Mouse (Mus musculus) liver, embryonic 14.5 days (tissue): ENCODE measurements around the gene Lrrc61. TPM values are rescaled to one million over a fixed set of nuclear protein-coding genes. Genes with fewer than 3 reads are reported as not detected.

Experiments
- ATAC-seq: fragments of 200-750 bp; cut with Nextera tagmentation; 2 replicates; pipeline ENCODE4 v1.8.0; 2017; ENCODE audit warnings: moderate number of reproducible peaks, mild to moderate bottlenecking, moderate library complexity; ENCODE audit not compliant: insufficient read depth
- DNase-seq, 3 experiments: peaks; one replicate each; pipeline ENCODE4 v3.0.0-alpha.2; 2012 to 2013; ENCODE audit warnings: low read depth in 3 of 3, low spot score in 3 of 3
- H3K27ac ChIP-seq: fragments of 300-500 bp; sonication (generic); 2 replicates; pipeline ENCODE4 v1.5.1; 2014; ENCODE audit warnings: moderate library complexity, mild to moderate bottlenecking, control low read depth, inconsistent platforms
- H3K27me3 ChIP-seq: fragments of 300-500 bp; sonication (generic); 2 replicates; pipeline ENCODE4 v1.6.1; 2014; ENCODE audit warnings: mild to moderate bottlenecking, low read length, moderate library complexity; ENCODE audit not compliant: control insufficient read depth, insufficient read depth
- H3K36me3 ChIP-seq: fragments of 300-500 bp; sonication (generic); replicated peaks from 2 replicates; pipeline ENCODE4 v1.6.1; 2014; ENCODE audit warnings: low read depth; ENCODE audit not compliant: control insufficient read depth, insufficient read depth
- H3K4me1 ChIP-seq, 2 experiments: fragments of 200-500 bp in 1 of 2; fragments of 300-500 bp in 1 of 2; sonication (generic) in 1 of 2; replicated peaks; 2 replicates each; pipeline ENCODE4 v1.6.1; 2012 to 2014; ENCODE audit warnings: antibody characterized with exemption in 1 of 2, inconsistent platforms in 1 of 2, low read length in 1 of 2; ENCODE audit not compliant: control insufficient read depth in 2 of 2, insufficient read depth in 2 of 2
- H3K4me2 ChIP-seq: fragments of 300-500 bp; sonication (generic); 2 replicates; pipeline ENCODE4 v1.6.1; 2014; ENCODE audit warnings: low read depth, mild to moderate bottlenecking, control low read depth, moderate library complexity
- H3K4me3 ChIP-seq, 2 experiments: fragments of 200-500 bp in 1 of 2; fragments of 300-500 bp in 1 of 2; sonication (generic) in 1 of 2; 2 replicates each; pipeline ENCODE4 v1.5.1; 2012 to 2014; ENCODE audit warnings: low read depth in 2 of 2, low read length in 2 of 2, mild to moderate bottlenecking in 2 of 2, control low read depth in 1 of 2, inconsistent platforms in 1 of 2, moderate library complexity in 1 of 2; ENCODE audit not compliant: insufficient read depth in 1 of 2
- H3K9ac ChIP-seq: fragments of 300-500 bp; sonication (generic); replicated peaks from 2 replicates; pipeline ENCODE4 v1.6.1; 2014; ENCODE audit warnings: mild to moderate bottlenecking, control low read depth, moderate library complexity
- H3K9me3 ChIP-seq: fragments of 300-500 bp; sonication (generic); 2 replicates; pipeline ENCODE4 v1.6.1; 2016; ENCODE audit warnings: low read length, mixed read lengths; ENCODE audit not compliant: control insufficient read depth
- CTCF ChIP-seq: IDR thresholded peaks from 2 replicates; pipeline ENCODE4 v1.5.1; 2016; ENCODE audit warnings: antibody characterized with exemption, low read depth, control low read depth
- EP300 ChIP-seq: IDR thresholded peaks from 2 replicates; pipeline ENCODE4 v1.6.1; 2016; ENCODE audit warnings: antibody characterized with exemption, low read depth
- WGBS: fragments of 180-500 bp; shearing (Covaris S2); extraction: QIAGEN DNeasy Blood & Tissue Kit; methylation state at CpG from one replicate; pipeline ENCODE4 v1.1.7; 2014; ENCODE audit not compliant: insufficient replicate concordance; 5-methylcytosine and 5-hydroxymethylcytosine counted together
- polyA plus RNA-seq, 2 experiments: library from polyadenylated mRNA; depleted of rRNA in 1 of 2; stranded (reverse) in 1 of 2; unstranded in 1 of 2; fragments of >200 nt; fragmentation: Nextera tagmentation in 1 of 2; extraction: Ambion mirVana in 1 of 2; gene quantifications; 2 replicates each; pipeline versions ENCODE4 v1.2.1 to v1.2.3; 2012 to 2014

Gene Lrrc61
- polyA plus RNA-seq, 2 experiments: 1.7 to 2.8 TPM

DNA sequence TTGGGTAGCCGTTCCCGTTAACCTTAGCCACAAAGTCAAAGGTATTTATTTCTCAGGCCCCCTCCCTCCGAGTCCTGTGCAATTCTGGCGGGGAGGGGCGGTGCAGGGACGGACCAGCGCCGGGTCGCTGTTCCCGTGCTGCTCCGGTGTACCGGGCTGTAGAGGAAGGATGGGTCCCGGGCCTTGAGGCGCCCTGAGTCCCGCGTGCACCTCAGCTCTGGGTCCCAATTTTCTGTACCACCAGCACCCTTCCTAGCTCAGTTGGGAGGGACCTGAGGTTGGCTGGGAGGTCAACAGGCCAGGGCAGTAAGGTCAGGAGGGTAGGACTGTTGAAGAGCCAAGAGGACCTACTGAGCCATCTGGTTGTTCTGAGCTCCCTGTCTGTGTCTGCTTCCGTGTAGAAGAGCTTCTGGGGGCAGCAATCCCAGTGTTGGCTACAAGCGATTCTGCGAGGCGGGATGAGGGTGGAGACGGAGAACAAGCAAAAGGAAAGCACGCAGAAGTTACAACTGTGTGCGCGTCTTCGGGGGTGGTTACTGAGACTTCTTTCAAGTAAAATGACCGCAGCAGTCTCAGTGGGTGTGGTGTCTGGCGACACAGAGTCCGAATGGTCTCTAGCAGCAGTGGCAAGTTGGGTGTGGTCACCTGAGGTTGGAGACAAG lies 47.6 kb downstream of the Lrrc61 start:
- 2% methylated on average over 28 of the region's 28 CpGs for WGBS
- H3K27ac ChIP-seq: peak overlapping the region; percentile 42
- H3K9ac ChIP-seq: peak overlapping the region; percentile 66
- ATAC-seq (peak; percentile 68), DNase-seq (no peak)
- H3K9me3 ChIP-seq: no peaks in the 10 kb centered on the region
- peak overlapping the region; percentile 68 to 75 for H3K4me3 ChIP-seq
- H3K27me3 ChIP-seq: no peaks in the 10 kb centered on the region
- TF ChIP-seq EP300 (no peak), CTCF (no peak)
- no peaks in the 10 kb centered on the region; the same call in 1 of the 2 replicates for H3K36me3 ChIP-seq
- peaks cover 5 to 8% of the 10 kb centered on the region in 2 experiments for H3K4me1 ChIP-seq
- H3K4me2 ChIP-seq: peak overlapping the region; percentile 96

DNA sequence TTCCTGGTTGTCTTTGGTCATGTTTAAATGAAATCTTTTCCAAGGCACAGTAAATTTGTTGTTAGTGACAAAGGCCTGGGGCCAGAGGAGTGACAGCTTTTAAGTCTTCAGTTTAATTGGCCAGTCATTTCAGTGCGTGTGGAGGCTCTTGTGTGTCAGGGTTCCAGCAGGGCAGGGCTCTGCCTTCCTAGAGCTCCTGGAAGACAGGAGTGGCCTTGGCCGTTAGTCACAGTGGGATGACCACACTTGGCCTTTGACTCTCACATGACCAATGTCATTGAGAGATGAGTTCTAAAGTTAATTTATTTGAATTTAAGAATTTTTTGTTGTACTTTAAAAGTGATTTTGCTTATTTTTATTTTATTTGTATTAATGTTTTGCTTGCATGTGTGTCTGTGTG lies 53.5 kb downstream of the Lrrc61 start:
- no peak overlapping the region for H3K27ac ChIP-seq
- DNase-seq (no peak), ATAC-seq (no peak)
- H3K4me2 ChIP-seq: no peak overlapping the region
- no peaks in the 10 kb centered on the region for H3K9me3 ChIP-seq
- H3K27me3 ChIP-seq: no peaks in the 10 kb centered on the region
- H3K4me1 ChIP-seq: no peaks in the 10 kb centered on the region
- no peak for TF ChIP-seq CTCF
- TF ChIP-seq EP300: no peak
- no peaks in the 10 kb centered on the region for H3K36me3 ChIP-seq
- 71% methylated on average over 2 of the region's 2 CpGs for WGBS
- no peak overlapping the region for H3K9ac ChIP-seq
- H3K4me3 ChIP-seq: no peak overlapping the region

DNA sequence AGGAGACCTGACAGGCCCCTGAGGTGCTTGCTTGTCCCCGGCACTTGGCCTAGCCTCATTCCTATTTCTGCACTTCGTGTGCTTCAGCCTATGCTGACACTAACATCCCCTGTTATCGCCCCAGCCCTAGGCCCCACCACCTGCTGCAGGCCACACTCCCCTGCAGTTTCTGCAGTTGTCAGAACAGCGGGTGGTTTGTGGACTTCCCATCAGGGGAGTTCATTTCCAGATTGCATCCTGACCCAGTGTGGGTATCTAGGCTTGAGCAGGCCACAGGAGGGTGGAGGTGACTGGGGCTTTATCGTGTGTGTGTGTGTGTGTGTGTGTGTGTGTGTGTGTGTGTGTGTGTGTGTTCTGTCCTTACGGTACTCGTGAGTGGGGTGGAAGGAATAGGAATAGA lies 54.9 kb downstream of the Lrrc61 start:
- no peaks in the 10 kb centered on the region for H3K4me1 ChIP-seq
- TF ChIP-seq EP300 (no peak), CTCF (no peak)
- no peak overlapping the region for H3K4me3 ChIP-seq
- H3K27ac ChIP-seq: no peak overlapping the region
- ATAC-seq: peak; percentile 62; the same call in 1 of the 2 replicates
- no peaks in the 10 kb centered on the region for H3K36me3 ChIP-seq
- DNase-seq: no peak
- H3K9ac ChIP-seq: no peak overlapping the region
- no peak overlapping the region for H3K4me2 ChIP-seq
- no peaks in the 10 kb centered on the region for H3K9me3 ChIP-seq
- WGBS: 36% methylated on average over 7 of the region's 7 CpGs
- H3K27me3 ChIP-seq: no peaks in the 10 kb centered on the region

DNA sequence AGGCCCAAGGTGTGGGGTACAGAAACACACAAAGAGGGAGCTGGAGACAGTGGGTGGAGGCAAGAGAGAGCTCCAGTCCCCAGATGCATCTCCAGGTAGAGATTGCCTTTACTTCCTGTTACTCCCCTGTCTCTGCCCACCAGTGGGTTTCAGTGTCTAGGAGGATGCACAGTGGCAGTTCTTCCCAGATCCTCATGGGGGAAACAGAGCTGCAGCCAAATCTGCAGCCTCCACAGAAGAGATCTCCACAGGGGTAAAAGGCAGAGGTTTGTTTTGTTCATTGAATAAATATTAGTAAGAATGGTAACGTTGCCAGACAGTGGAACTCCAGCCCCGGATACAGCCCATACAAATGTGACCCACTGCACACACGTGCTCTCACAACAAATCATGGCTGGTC lies 56.1 kb downstream of the Lrrc61 start:
- no peaks in the 10 kb centered on the region for H3K36me3 ChIP-seq
- no peak overlapping the region for H3K4me3 ChIP-seq
- 50% methylated on average over 3 of the region's 3 CpGs for WGBS
- no peak overlapping the region for H3K9ac ChIP-seq
- H3K9me3 ChIP-seq: no peaks in the 10 kb centered on the region
- no peaks in the 10 kb centered on the region; a peak in 1 of 4 replicates for H3K4me1 ChIP-seq
- DNase-seq (no peak), ATAC-seq (no peak)
- no peak overlapping the region for H3K27ac ChIP-seq
- TF ChIP-seq EP300 (no peak), CTCF (no peak)
- no peaks in the 10 kb centered on the region for H3K27me3 ChIP-seq
- H3K4me2 ChIP-seq: no peak overlapping the region

GRCm38 (mm10) chr6:48613464-48613863 lies 58.9 kb downstream of the Lrrc61 start:
- Histone ChIP-seq H3K4me2 (no peak overlapping the region), H3K9me3 (no peaks in the 10 kb centered on the region), H3K4me1 (no peaks in the 10 kb centered on the region; a peak in 1 of 4 replicates), H3K9ac (no peak overlapping the region), H3K27me3 (no peaks in the 10 kb centered on the region), H3K36me3 (no peaks in the 10 kb centered on the region), H3K4me3 (no peak overlapping the region), H3K27ac (no peak overlapping the region)
- ATAC-seq: no peak
- no peak for DNase-seq
- TF ChIP-seq CTCF (no peak), EP300 (no peak)
- 65% methylated on average over 4 of the region's 4 CpGs for WGBS
